Mouse (Mus musculus): ENCODE measurements at regions not wholly inside any gene's neighbourhood (a gene's known extent, or its start where the extent isn't known, plus 50 kb on each side); places are given as distances from the start of the nearest gene placed in this dataset.

DNA sequence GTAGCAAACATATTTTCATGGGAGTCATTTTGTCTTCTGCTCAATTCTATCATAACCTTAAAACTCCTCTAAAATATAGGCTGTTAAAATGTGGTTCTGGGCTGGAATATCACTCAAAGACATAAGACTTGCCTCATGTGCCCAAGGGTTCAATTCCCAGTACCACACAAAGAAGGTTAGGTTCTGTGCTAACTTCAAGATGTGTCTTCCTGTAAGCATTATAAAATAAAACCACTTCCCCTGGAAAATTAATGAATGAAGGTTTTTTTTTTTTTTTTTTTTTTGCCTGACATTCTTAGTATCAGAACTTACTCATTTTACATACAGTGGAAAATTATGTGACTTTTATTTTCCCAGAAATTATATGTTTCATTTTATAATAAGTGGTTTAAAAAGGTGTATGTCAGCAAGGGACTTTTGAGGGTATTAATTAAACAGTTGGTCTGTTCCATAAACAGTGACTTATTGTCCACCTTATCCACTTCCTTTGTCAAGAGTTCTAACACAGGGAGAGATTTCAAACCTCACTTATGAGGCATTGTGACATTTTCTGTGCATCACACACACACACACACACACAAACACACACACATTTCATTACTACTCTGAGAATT is 1147.5 kb downstream of the Car8 start:
- TF ChIP-seq CTCF (IDR thresholded peaks at IDR 0.05; ENCODE audit: borderline replicate concordance, extremely low read depth, insufficient read depth, insufficient read length) (no peak), POLR2A (IDR thresholded peaks at IDR 0.05; ENCODE audit: borderline replicate concordance, extremely low read depth, insufficient read depth, insufficient read length, poor library complexity, severe bottlenecking) (no peak)

All from brain, embryonic 14.5 days (tissue).